Mouse (Mus musculus) heart, postnatal 25 days (tissue): Measurements from ENCODE around the gene LTO1. TPM values are rescaled to one million over a fixed set of nuclear protein-coding genes. Genes with fewer than 3 reads are reported as not detected.

Experiments
- DNase-seq: peaks from one replicate; pipeline ENCODE4 v3.0.0; 2022; ENCODE audit warnings: low spot score
- intact Hi-C: fragments of 180-260 bp; cut with DNase I; formaldehyde crosslinking; loops from one replicate; pipeline ENCODE4 v1.15.1; 2025
- total RNA-seq, 2 experiments: library from RNA; stranded (reverse); gene quantifications; 2 replicates each; pipeline ENCODE4 v1.2.3; 2021

Gene LTO1
- total RNA-seq, 2 experiments from 2014 or later = 11.9 to 14.7 TPM

- no peak for DNase-seq
Observed at GRCm38 (mm10) chr7:144937899-144938517, 23.1 kb downstream of the LTO1 start.

GRCm38 (mm10) chr7:144938661-144939343 is 23.9 kb downstream of the LTO1 start:
- no peak for DNase-seq

More at GRCm38 (mm10) chr7:144937899-144938517, 23.1 kb downstream of the LTO1 start:
- intact Hi-C loops = loop anchor here (1.0 to 2.0 kb wide), 2 partner anchors 173 to 305 kb away; no protein-coding TSS in a partner anchor

GRCm38 (mm10) chr7:144939344-144940002 is 24.6 kb downstream of the LTO1 start, which contains the start of gene Ccnd1:
Ccnd1 (minus strand) TSS chr7:144939925.
- DNase-seq = peak; percentile 51
- intact Hi-C loops = loop anchor here (2.0 to 5.0 kb wide), 2 partner anchors 58 to 171 kb away; no protein-coding TSS in a partner anchor

More at GRCm38 (mm10) chr7:144938661-144939343, 23.9 kb downstream of the LTO1 start:
- intact Hi-C loops = loop anchor here (2.0 kb wide), 1 partner anchor 172 kb away; no protein-coding TSS in a partner anchor

GRCm38 (mm10) chr7:144940003-144940571 is 25.2 kb downstream of the LTO1 start:
- intact Hi-C loops = loop anchor here (5.0 kb wide), 1 partner anchor 57 kb away; no protein-coding TSS in a partner anchor
- no peak for DNase-seq

GRCm38 (mm10) chr7:144940585-144940984 is 25.7 kb downstream of the LTO1 start:
- intact Hi-C loops = loop anchor here (5.0 kb wide), 1 partner anchor 57 kb away; no protein-coding TSS in a partner anchor
- no peak for DNase-seq

GRCm38 (mm10) chr7:144941242-144941831 is 26.4 kb downstream of the LTO1 start:
- DNase-seq = peak; percentile 85
- intact Hi-C loops = loop anchor here (5.0 kb wide), 1 partner anchor 56 kb away; no protein-coding TSS in a partner anchor

- intact Hi-C loops = loop anchor here (2.0 to 5.0 kb wide), 2 partner anchors 55 to 89 kb away; no protein-coding TSS in a partner anchor
Observed at GRCm38 (mm10) chr7:144942071-144942743, 27.3 kb downstream of the LTO1 start.

GRCm38 (mm10) chr7:144942744-144943135 is 27.8 kb downstream of the LTO1 start:
- no peak for DNase-seq
- intact Hi-C loops = loop anchor here (2.0 to 5.0 kb wide), 2 partner anchors 55 to 88 kb away; no protein-coding TSS in a partner anchor

More at GRCm38 (mm10) chr7:144942071-144942743, 27.3 kb downstream of the LTO1 start:
- DNase-seq = no peak

GRCm38 (mm10) chr7:144943254-144943653 is 28.4 kb downstream of the LTO1 start:
- peak; percentile 62 for DNase-seq
- intact Hi-C loops = loop anchor here (2.0 to 5.0 kb wide), 2 partner anchors 54 to 88 kb away; no protein-coding TSS in a partner anchor

- DNase-seq = no peak
- intact Hi-C loops = no loop called here
Observed at GRCm38 (mm10) chr7:144958509-144959395, 43.9 kb downstream of the LTO1 start.

- DNase-seq = no peak
- intact Hi-C loops = no loop called here
Observed at GRCm38 (mm10) chr7:144963911-144964310, 49.0 kb downstream of the LTO1 start.

- intact Hi-C loops = no loop called here
Observed at GRCm38 (mm10) chr7:144964316-144964715, 49.4 kb downstream of the LTO1 start.

GRCm38 (mm10) chr7:144965893-144966292 is 51.0 kb downstream of the LTO1 start:
- DNase-seq = no peak
- intact Hi-C loops = no loop called here

More at GRCm38 (mm10) chr7:144964316-144964715, 49.4 kb downstream of the LTO1 start:
- DNase-seq = no peak

- DNase-seq = no peak
- intact Hi-C loops = no loop called here
Observed at GRCm38 (mm10) chr7:144970997-144971768, 56.3 kb downstream of the LTO1 start.

- no peak for DNase-seq
- intact Hi-C loops = no loop called here
Observed at GRCm38 (mm10) chr7:144971769-144972168, 56.9 kb downstream of the LTO1 start.

GRCm38 (mm10) chr7:144973461-144973860 is 58.6 kb downstream of the LTO1 start:
- peak; percentile 33 for DNase-seq
- intact Hi-C loops = no loop called here

- intact Hi-C loops = no loop called here
Observed at GRCm38 (mm10) chr7:144977121-144977520, 62.2 kb downstream of the LTO1 start.

More at GRCm38 (mm10) chr7:144977121-144977520, 62.2 kb downstream of the LTO1 start:
- DNase-seq = no peak
